Mouse (Mus musculus) bone marrow macrophage, adult 2 months (primary cell): Measurements from ENCODE around the gene Pnpla6.

Source experiments
- CTCF ChIP-seq: IDR thresholded peaks from 2 replicates; pipeline ENCODE4 v1.5.1; 2012; ENCODE audit warnings: low read depth, mild to moderate bottlenecking, low read length, moderate library complexity
- POLR2A ChIP-seq: IDR thresholded peaks from 2 replicates; pipeline ENCODE4 v1.6.1; 2012; ENCODE audit warnings: mild to moderate bottlenecking, low read depth, low read length, borderline replicate concordance

GRCm38 (mm10) chr8:3576211-3576960 lies 61.2 kb downstream of the Pnpla6 start:
- TF ChIP-seq POLR2A (no peak), CTCF (no peak)
